Mouse (Mus musculus): Measurements from ENCODE around the gene Gm6803.
"Not testable (repeated sequence)": the region's sequence is repeated elsewhere in the genome, so short reads cannot be mapped to it uniquely, and the experiment has no call there.

Gm6803 gene

DNA sequence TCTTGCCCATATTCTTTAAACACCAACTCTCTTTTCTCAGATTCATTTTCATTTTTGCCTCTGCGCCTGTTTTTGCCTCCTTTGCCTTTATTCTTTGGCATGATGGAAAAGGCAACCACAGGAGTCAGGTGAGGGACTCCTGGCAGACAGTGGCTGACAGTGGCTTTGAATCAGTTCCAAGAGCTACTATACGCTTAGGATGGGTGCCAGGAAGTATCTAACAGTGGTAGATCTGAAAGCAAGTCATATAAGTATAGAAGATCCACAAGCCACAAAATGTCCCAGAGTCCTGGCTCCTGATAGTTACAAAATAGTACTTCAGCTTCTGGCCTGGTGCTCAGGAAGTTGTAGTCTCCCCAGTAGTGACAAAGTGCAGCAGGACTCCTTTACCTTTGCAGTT is at the start of gene Gm6803:
TSS of gene Gm6803 (minus strand) at position 101 of the 400 bp plus-strand sequence.
- not testable (repeated sequence) for DNase-seq (ENCODE audit: low spot score)

DNA sequence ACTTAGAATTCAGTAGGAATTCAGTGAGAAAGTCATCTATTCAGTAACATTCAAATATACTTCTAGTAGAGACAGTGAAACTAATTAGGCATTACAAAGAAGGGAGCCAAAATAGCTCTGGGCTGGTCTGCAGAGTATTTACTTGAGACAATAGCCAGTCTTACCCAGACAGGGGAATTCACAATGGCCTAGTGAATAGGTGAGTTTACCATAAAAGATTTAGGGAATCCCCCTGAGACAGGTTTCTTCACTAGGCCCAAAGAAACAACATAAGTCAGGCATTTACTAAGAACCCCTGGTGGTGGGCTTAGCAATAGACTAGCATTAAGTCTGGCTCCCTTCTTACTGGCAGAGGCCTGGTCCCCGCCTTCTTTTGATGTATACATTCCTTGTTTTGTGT is 26.7 kb upstream of the Gm6803 start:
- not testable (repeated sequence) for DNase-seq (ENCODE audit: low spot score)

GRCm38 (mm10) chr12:88039703-88040102 is 21.1 kb upstream of the Gm6803 start:
- DNase-seq (ENCODE audit: low spot score), result not testable (repeated sequence)

- DNase-seq (ENCODE audit: low spot score), result not testable (repeated sequence)
These were observed 20.5 kb upstream of the Gm6803 start for GRCm38 (mm10) chr12:88039062-88039461.

DNA sequence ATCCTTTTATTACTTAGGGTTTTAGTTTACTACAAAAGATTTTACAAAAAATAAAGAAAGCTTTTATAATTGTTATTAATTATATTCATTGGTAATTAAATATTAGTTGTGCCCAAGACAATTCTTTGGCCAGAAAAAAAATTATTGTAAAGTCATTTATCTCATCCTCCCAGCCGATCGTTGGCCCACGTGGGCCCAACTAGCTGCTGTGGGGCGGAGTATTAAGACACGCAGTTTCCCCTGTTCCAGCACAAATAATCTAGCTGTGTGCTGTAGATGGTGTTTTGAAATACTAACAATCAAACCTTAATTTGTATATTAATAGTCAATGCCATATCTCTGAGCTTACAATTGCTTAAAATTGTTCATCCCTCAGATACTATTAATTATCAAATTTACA is 13.7 kb upstream of the Gm6803 start:
- not testable (repeated sequence) for DNase-seq (ENCODE audit: low spot score)

DNA sequence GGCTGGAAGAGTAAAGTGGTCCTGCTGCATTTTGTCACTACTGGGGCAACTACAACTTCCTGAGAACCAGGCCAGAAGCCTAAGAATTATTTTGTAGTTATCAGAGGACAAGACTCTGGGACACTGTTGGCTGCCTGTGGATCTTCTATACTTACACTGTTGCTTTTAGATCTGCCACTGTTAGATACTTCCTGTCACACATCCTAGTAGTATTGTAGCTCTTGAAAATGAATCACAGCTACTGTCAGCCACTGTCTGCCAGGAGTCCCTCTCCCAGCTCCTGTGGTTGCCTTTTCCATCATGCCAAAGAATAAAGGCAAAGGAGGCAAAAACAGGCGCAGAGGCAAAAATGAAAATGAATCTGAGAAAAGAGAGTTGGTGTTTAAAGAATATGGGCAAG is 8.1 kb upstream of the Gm6803 start, which contains the start of gene Gm2056:
TSS of gene Gm2056 (plus strand) at position 301 of the 400 bp plus-strand sequence.
- DNase-seq (ENCODE audit: low spot score), result not testable (repeated sequence)

- DNase-seq (ENCODE audit: low spot score), result not testable (repeated sequence)
These were observed 7.0 kb downstream of the Gm6803 start, which contains the start of gene Gm2075 for GRCm38 (mm10) chr12:88011548-88011947. TSS of gene Gm2075 (plus strand) at chr12:88011848.

- not testable (repeated sequence) for DNase-seq (ENCODE audit: low spot score)
These were observed 14.5 kb downstream of the Gm6803 start for GRCm38 (mm10) chr12:88004118-88004517.

- DNase-seq (ENCODE audit: low spot score), result peak; percentile 8
These were observed 34.6 kb downstream of the Gm6803 start for GRCm38 (mm10) chr12:87984000-87984399.

Data from layer of hippocampus, adult 11-12 months (tissue).